Mouse (Mus musculus) thymus, adult 2 months (tissue): Measurements from ENCODE around the gene Msi2. TPM values are rescaled to one million over a fixed set of nuclear protein-coding genes. Genes with fewer than 3 reads are reported as not detected.

Experiments used
- DNase-seq: peaks from one replicate; pipeline ENCODE4 v3.0.0; 2021
- H3K27ac ChIP-seq: fragments of 200-500 bp; 2 replicates; pipeline ENCODE4 v1.5.1; 2012; ENCODE audit warnings: low read length, control low read depth; ENCODE audit not compliant: control insufficient read depth, insufficient read depth
- H3K27me3 ChIP-seq: fragments of 200-500 bp; 2 replicates; pipeline ENCODE4 v1.6.1; 2012; ENCODE audit warnings: mild to moderate bottlenecking, low read length, moderate library complexity, mixed read lengths; ENCODE audit not compliant: control insufficient read depth, insufficient read depth
- H3K36me3 ChIP-seq: fragments of 200-500 bp; 2 replicates; pipeline ENCODE4 v1.6.1; 2012; ENCODE audit warnings: mild to moderate bottlenecking, low read length, moderate library complexity; ENCODE audit not compliant: control insufficient read depth, insufficient read depth
- H3K4me1 ChIP-seq: fragments of 200-500 bp; replicated peaks from 2 replicates; pipeline ENCODE4 v1.6.1; 2012; ENCODE audit warnings: low read length; ENCODE audit not compliant: control insufficient read depth, insufficient read depth
- H3K4me3 ChIP-seq: fragments of 200-500 bp; 2 replicates; pipeline ENCODE4 v1.5.1; 2012; ENCODE audit warnings: mild to moderate bottlenecking, low read length, control low read depth, moderate library complexity; ENCODE audit not compliant: control insufficient read depth, insufficient read depth
- CTCF ChIP-seq: fragments of 200-500 bp; IDR thresholded peaks from 2 replicates; pipeline ENCODE4 v1.5.1; 2012; ENCODE audit warnings: mild to moderate bottlenecking, control low read depth, low read length, moderate library complexity, borderline replicate concordance; ENCODE audit not compliant: control insufficient read depth, poor library complexity, insufficient read depth; ENCODE audit errors: extremely low read depth
- POLR2A ChIP-seq: fragments of 200-500 bp; IDR thresholded peaks from 2 replicates; pipeline ENCODE4 v1.6.1; 2012; ENCODE audit warnings: mild to moderate bottlenecking, low read length, control low read depth, moderate library complexity; ENCODE audit not compliant: control insufficient read depth, poor library complexity, insufficient read depth; ENCODE audit errors: extremely low read depth
- WGBS: fragments of 180-500 bp; shearing (Covaris S2); methylation state at CpG from one replicate; pipeline ENCODE4 v1.1.7; 2018; 5-methylcytosine and 5-hydroxymethylcytosine counted together
- polyA plus RNA-seq: library from polyadenylated mRNA; depleted of rRNA; stranded (reverse); fragments of >200 nt; gene quantifications from 2 replicates; pipeline ENCODE4 v1.2.3, GENCODE M21; 2012

The Msi2 gene
- polyA plus RNA-seq, 1 experiment, result 51.3 TPM

DNA sequence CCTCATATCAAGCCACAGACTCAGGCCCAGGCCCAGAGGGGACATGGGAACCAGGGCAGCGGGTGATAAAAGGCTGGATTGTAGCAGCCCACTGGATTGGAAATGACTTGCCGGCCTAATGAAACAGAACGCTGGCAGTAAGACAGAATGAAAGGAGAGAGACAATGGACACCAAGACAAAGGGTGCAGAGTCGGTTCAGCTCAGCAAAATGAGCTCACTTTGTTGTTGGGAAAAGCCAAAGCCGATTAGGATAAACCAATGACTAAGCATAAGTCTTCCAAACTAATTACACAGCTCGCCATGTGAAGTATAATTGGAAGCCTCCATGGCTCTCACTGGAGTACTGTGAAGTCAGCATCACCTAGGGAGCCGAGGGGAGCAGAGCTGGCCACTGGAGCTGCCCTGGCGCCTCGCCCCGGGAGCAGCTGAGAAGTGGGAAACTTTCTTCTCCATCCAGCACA, 133.1 kb downstream of the Msi2 start:
- no peak for DNase-seq
- peaks cover 31% of the 10 kb centered on the region for H3K4me1 ChIP-seq

DNA sequence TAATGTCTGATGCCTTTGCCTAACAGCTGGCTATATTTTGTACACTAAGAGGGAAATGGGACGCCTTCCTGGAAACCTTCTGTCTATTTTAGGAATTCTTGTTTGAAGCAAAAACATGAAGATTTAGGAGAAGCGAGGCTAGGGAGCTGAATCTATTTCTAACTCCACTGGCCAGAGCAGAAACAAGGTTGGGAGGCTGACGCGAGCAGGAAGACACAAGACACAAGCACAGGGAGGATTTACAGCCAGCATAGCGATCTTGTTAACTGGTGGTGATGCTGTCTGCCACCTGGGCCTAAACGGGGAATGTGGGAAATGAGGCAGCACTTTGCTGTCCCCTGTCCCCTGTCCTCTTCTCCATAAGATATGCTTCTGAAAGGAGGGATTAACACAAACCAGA, 134.4 kb downstream of the Msi2 start:
- no peaks in the 10 kb centered on the region for H3K36me3 ChIP-seq
- no peak overlapping the region for H3K4me3 ChIP-seq
- no peak for DNase-seq
- no peak for TF ChIP-seq POLR2A
- no peak for TF ChIP-seq CTCF
- no peaks in the 10 kb centered on the region for H3K27me3 ChIP-seq
- 41% methylated on average over 6 of the region's 6 CpGs for WGBS
- H3K4me1 ChIP-seq, result peaks cover 30% of the 10 kb centered on the region
- no peak overlapping the region for H3K27ac ChIP-seq

More for the DNA sequence above, 133.1 kb downstream of the Msi2 start:
- no peak overlapping the region for H3K27ac ChIP-seq
- TF ChIP-seq POLR2A, result no peak
- TF ChIP-seq CTCF, result no peak
- no peaks in the 10 kb centered on the region for H3K27me3 ChIP-seq
- 92% methylated on average over 10 of the region's 10 CpGs for WGBS
- no peak overlapping the region for H3K4me3 ChIP-seq
- 0 out of 2 replicates have a peak, but pooled peaks cover 9% of the 10 kb centered on the region for H3K36me3 ChIP-seq

DNA sequence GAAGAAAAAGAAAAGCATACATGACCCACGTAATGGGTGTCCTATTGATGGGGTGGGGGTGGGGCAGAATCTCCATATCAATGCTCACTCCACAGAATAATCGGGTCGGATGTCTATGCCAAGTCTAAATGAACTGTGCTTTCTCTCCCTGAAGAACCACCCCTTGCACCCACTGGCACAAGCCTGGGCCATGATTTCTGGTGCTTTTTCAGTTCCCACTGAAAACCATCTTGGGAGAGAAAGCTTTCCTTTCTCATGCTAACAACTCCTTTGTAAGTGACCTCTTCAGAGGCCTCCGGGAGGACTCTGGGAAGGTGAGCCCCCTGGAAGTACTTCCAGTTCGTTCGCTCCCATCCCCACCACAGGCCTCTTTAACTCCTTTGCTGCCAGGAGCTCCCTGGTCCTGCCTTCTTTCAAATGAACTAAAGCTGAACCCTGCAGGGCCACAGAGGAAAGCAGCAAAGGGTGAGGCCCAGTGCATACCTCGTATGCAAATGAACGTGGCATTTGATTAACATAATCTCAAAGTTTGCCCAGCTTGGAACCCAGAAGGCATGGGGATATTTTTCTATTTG, 135.0 kb downstream of the Msi2 start:
- DNase-seq, result no peak
- no peak for TF ChIP-seq POLR2A
- no peak for TF ChIP-seq CTCF
- Histone ChIP-seq H3K4me1 (peaks cover 31% of the 10 kb centered on the region), H3K4me3 (no peak overlapping the region), H3K27me3 (no peaks in the 10 kb centered on the region), H3K27ac (no peak overlapping the region), H3K36me3 (no peaks in the 10 kb centered on the region)
- 72% methylated on average over 8 of the region's 8 CpGs for WGBS

DNA sequence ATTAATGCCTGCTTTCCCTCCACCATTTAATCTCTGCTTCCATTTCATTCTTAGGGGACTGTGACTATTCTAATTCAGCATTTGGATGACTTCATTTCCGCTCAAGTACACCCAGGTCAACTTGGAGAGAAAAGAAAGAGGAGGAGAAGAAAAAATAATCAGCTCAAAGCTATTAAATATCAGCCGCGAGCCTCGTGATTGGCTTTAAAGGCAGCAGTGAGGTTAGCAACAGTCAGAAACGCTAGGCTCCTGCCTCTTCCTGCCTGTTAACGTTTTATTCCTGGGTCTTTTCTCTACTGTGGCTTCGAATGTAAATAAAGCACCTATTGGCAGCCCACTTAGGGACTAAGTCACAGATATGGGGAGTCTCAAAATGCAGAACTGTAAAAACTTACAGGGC, 135.5 kb downstream of the Msi2 start:
- DNase-seq, result no peak
- Histone ChIP-seq H3K4me3 (no peak overlapping the region), H3K27me3 (no peaks in the 10 kb centered on the region), H3K27ac (no peak overlapping the region), H3K36me3 (no peaks in the 10 kb centered on the region), H3K4me1 (peaks cover 37% of the 10 kb centered on the region)
- 16% methylated on average over 7 of the region's 7 CpGs for WGBS
- TF ChIP-seq CTCF (no peak), POLR2A (no peak)

DNA sequence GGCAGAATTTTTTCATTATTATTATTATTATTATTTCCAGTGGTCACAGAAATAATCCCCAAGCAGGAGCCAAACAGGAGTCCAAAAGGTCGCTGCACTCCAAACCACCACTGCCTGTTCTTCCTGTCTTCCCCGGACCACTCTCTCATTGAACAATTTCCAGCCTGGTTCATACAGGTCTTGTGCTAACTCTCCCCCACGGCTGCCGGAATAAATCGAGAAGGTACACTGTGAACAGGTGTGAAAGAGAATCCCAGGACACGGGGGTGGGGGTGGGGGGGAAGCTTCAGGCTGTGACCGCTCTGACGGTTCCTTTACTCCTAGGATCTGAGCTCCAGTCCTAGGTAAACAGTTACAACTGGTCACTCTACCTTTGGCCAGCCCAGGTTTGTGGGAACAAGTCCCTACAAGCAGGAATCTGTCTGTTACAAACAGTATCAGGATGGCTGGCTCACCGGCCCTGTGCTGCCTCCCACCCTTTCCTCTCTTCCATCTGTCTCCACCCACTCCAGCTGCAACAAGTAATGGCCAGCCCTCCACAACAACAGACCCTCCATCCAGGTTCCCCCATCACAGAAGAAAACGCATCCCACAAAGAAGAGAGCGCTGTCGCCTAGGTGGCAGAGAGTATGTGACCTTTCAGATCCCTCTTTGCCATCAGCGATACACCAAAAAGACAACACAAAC, 136.1 kb downstream of the Msi2 start:
- 0 out of 2 replicates have a peak overlapping the region, but pooled peaks have one; percentile 26 for H3K27ac ChIP-seq
- no peaks in the 10 kb centered on the region for H3K36me3 ChIP-seq
- peaks cover 43% of the 10 kb centered on the region for H3K4me1 ChIP-seq
- TF ChIP-seq CTCF (no peak), POLR2A (no peak)
- 54% methylated on average over 13 of the region's 13 CpGs for WGBS
- no peak overlapping the region for H3K4me3 ChIP-seq
- no peaks in the 10 kb centered on the region for H3K27me3 ChIP-seq
- no peak for DNase-seq

DNA sequence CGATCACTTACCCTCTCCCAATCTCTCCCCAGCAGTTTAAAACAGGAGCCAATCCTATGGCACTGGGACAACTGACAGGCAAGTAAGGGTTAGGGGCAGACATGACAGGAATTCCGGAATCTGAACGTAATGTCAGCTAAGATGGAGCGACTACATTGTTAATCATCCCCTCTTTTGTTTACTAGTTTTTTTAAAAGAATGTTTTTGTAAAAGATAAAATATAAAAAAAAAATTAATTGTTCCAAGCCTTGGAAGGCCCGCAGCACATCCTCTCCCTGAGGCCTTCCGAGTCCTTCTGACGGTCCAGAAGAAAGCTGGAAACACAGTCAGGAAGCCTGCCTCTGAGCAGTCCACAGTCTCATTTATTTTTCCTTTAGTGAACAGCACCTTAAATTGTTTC, 136.9 kb downstream of the Msi2 start:
- Histone ChIP-seq H3K27ac (no peak overlapping the region), H3K36me3 (no peaks in the 10 kb centered on the region), H3K27me3 (no peaks in the 10 kb centered on the region), H3K4me3 (no peak overlapping the region), H3K4me1 (peaks cover 51% of the 10 kb centered on the region)
- TF ChIP-seq CTCF (no peak), POLR2A (no peak)
- no peak for DNase-seq
- 97% methylated on average over 7 of the region's 7 CpGs for WGBS

DNA sequence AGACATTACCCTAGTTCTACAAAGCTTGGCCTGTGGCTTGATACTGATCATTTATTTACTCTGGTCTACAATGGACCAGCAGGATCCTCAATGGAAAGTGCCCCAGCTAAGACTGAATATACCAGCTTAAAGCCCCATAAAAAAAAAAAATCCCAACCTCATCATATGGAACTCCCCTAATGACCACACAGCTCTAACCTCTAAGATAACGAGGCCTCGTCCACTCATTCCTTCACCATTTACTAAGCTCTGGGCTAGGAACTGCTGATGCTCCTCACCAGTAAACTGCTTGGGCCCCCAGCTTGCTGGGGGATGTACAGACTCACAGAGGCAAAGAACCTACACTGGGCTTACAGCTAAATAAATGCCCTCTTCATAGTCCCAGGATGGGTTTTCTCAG, 139.6 kb downstream of the Msi2 start:
- Histone ChIP-seq H3K4me1 (peaks cover 56% of the 10 kb centered on the region), H3K36me3 (no peaks in the 10 kb centered on the region)

More for the DNA sequence above, 139.6 kb downstream of the Msi2 start:
- Histone ChIP-seq H3K4me3 (no peak overlapping the region), H3K27ac (no peak overlapping the region), H3K27me3 (no peaks in the 10 kb centered on the region)
- TF ChIP-seq CTCF (no peak), POLR2A (no peak)
- 93% methylated on average over 2 of the region's 2 CpGs for WGBS
- DNase-seq, result no peak
